Mouse (Mus musculus): ENCODE measurements at regions not wholly inside any gene's neighbourhood (a gene's known extent, or its start where the extent isn't known, plus 50 kb on each side); places are given as distances from the start of the nearest gene placed in this dataset.
A peak's percentile ranks its signal among the peaks of the same experiment; 100 is the strongest.
"Not testable (repeated sequence)": the region's sequence is repeated elsewhere in the genome, so short reads cannot be mapped to it uniquely, and the experiment has no call there.

- no peak for DNase-seq (ENCODE audit: low spot score)
These were observed 188.9 kb upstream of the Gm10131 start for GRCm38 (mm10) chr8:34300331-34300903.

GRCm38 (mm10) chr8:34294721-34295120 is 183.2 kb upstream of the Gm10131 start:
- no peak for DNase-seq (ENCODE audit: low spot score)

GRCm38 (mm10) chr8:34290670-34291069 is 179.1 kb upstream of the Gm10131 start:
- DNase-seq (ENCODE audit: low spot score): no peak

GRCm38 (mm10) chr8:34287801-34288200 is 176.3 kb upstream of the Gm10131 start:
- no peak for DNase-seq (ENCODE audit: low spot score)

- no peak for DNase-seq (ENCODE audit: low spot score)
These were observed 173.0 kb upstream of the Gm10131 start for GRCm38 (mm10) chr8:34284576-34284975.

- DNase-seq (ENCODE audit: low spot score): no peak
These were observed 168.9 kb upstream of the Gm10131 start for GRCm38 (mm10) chr8:34280433-34280832.

GRCm38 (mm10) chr8:34275977-34276660 is 164.6 kb upstream of the Gm10131 start:
- no peak for DNase-seq (ENCODE audit: low spot score)

- not testable (repeated sequence) for DNase-seq (ENCODE audit: low spot score)
These were observed 163.3 kb upstream of the Gm10131 start for GRCm38 (mm10) chr8:34274796-34275195.

- no peak for DNase-seq (ENCODE audit: low spot score)
These were observed 162.6 kb upstream of the Gm10131 start for GRCm38 (mm10) chr8:34274171-34274570.

- no peak for DNase-seq (ENCODE audit: low spot score)
These were observed 158.3 kb upstream of the Gm10131 start for GRCm38 (mm10) chr8:34269848-34270247.

- DNase-seq (ENCODE audit: low spot score): no peak
These were observed 157.4 kb upstream of the Gm10131 start for GRCm38 (mm10) chr8:34268806-34269520.

GRCm38 (mm10) chr8:34254978-34255377 is 143.4 kb upstream of the Gm10131 start:
- peak; percentile 2 for DNase-seq (ENCODE audit: low spot score)

- DNase-seq (ENCODE audit: low spot score): no peak
These were observed 140.4 kb upstream of the Gm10131 start for GRCm38 (mm10) chr8:34251934-34252333.

GRCm38 (mm10) chr8:34239346-34239900 is 127.9 kb upstream of the Gm10131 start:
- DNase-seq (ENCODE audit: low spot score): no peak

GRCm38 (mm10) chr8:34233705-34234104 is 122.2 kb upstream of the Gm10131 start:
- DNase-seq (ENCODE audit: low spot score): no peak

- DNase-seq (ENCODE audit: low spot score): no peak
These were observed 117.9 kb upstream of the Gm10131 start for GRCm38 (mm10) chr8:34229477-34229876.

GRCm38 (mm10) chr8:34225011-34225890 is 113.7 kb upstream of the Gm10131 start:
- no peak for DNase-seq (ENCODE audit: low spot score)

- DNase-seq (ENCODE audit: low spot score): no peak
These were observed 110.7 kb upstream of the Gm10131 start for GRCm38 (mm10) chr8:34222187-34222586.
